Mouse (Mus musculus): ENCODE measurements around the gene Arl8a. TPM values are rescaled to one million over a fixed set of nuclear protein-coding genes. Genes with fewer than 3 reads are reported as not detected.

The Arl8a gene
- polyA plus RNA-seq, 1 experiment from 2014 or later: 129 TPM

DNA sequence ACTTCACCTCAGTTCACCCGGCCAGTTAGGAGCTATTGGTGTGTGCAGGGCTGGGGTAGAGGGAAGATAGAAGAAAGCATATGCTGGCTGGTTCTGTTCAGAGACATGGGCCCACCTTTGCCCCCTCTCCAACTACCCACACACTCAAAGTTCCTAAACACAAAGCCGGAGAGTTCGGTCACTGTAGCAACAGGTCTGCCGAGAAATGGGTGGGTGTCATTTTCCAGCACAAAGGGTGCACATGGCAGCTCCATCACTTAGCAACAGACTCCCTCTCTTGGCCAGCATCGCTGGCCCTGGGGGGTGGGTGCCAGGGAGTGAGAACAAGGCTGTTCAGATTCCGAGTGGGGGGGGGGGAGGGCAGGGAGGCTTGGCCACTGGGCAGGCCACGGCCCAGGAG lies 12.4 kb downstream of the Arl8a start:
- peak overlapping the region; percentile 26 for H3K27ac ChIP-seq (replicated peaks)
- H3K9ac ChIP-seq (replicated peaks): no peak overlapping the region
- H3K27me3 ChIP-seq: no peaks in the 10 kb centered on the region
- no peak overlapping the region for H3K4me2 ChIP-seq (replicated peaks)
- peak; percentile 28 for ATAC-seq (ENCODE audit: low FRiP score, low read depth)
- no peak overlapping the region for H3K4me3 ChIP-seq
- H3K9me3 ChIP-seq: no peaks in the 10 kb centered on the region
- H3K4me1 ChIP-seq: peaks cover 22% of the 10 kb centered on the region
- WGBS: 45% methylated on average over 7 of the region's 7 CpGs
- H3K36me3 ChIP-seq: peaks cover 25% of the 10 kb centered on the region

- Histone ChIP-seq H3K4me3 (no peak overlapping the region), H3K9me3 (no peaks in the 10 kb centered on the region), H3K9ac (replicated peaks) (no peak overlapping the region), H3K27ac (replicated peaks) (peak overlapping the region; percentile 25; the same call in 1 of the 2 replicates), H3K27me3 (no peaks in the 10 kb centered on the region), H3K4me1 (peaks cover 17% of the 10 kb centered on the region), H3K36me3 (peaks cover 24% of the 10 kb centered on the region), H3K4me2 (replicated peaks) (no peak overlapping the region)
- 79% methylated on average over 11 of the region's 11 CpGs for WGBS
- no peak for ATAC-seq (ENCODE audit: low FRiP score, low read depth)
These were observed 13.0 kb downstream of the Arl8a start for GRCm38 (mm10) chr1:135159556-135160123.

DNA sequence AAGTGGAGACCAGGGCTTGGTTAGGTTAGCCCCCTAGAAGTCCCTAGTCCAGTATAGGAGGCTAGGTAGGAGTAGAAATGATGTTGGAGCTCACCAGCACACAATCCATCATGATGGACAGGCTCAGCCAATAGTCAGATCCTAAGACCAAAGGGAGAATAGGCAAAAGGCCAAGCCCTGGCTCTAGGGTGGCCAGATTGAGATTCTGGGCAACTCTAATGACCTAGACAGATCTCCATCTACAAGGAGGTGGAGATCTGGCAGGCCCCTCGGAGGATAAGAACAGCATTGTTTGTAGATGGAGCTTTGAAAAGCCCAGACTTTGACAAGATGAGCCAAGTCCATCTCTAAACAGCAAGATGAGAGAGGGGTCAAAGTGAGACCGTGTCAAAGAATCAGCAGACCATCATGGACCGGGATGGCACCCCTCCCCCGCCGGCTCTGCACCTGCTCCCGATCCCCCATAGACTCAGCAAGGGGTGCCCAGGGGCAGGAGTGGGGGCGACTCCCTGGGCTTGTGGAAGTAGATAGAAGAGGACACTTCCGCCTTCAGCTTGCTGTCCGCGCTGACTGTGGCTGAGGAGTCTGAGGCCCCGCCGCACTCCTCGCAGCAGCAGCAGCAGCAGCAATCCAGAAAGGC lies 13.9 kb downstream of the Arl8a start:
- H3K4me2 ChIP-seq (replicated peaks): no peak overlapping the region
- H3K4me3 ChIP-seq: no peak overlapping the region
- H3K27ac ChIP-seq (replicated peaks): 0 out of 2 replicates have a peak overlapping the region, but pooled peaks have one; percentile 25
- no peaks in the 10 kb centered on the region for H3K27me3 ChIP-seq
- H3K9me3 ChIP-seq: no peaks in the 10 kb centered on the region
- H3K36me3 ChIP-seq: peaks cover 15% of the 10 kb centered on the region
- peaks cover 11% of the 10 kb centered on the region for H3K4me1 ChIP-seq
- no peak for ATAC-seq (ENCODE audit: low FRiP score, low read depth)
- 88% methylated on average over 13 of the region's 13 CpGs for WGBS
- H3K9ac ChIP-seq (replicated peaks): no peak overlapping the region

DNA sequence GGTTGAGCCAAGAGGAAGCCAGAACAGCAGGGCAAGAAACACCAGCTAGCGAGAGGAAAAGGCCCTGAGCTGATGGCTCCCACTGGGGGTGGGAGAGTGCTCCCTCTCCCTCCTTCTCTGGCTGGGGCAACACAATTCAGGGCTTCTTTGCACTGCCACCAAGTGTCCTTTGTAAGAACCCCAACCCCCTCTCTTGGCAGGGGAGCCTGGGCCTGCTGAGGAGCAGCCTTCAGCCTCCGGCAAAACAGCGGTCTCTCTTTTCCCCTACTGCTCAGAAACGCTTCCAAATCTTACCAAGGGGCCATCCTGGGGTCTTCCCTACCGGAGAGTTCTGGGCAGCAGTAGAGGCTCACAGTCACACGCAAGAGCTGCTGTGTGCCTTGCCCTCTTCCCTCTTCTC lies 16.1 kb downstream of the Arl8a start:
- ATAC-seq (ENCODE audit: low FRiP score, low read depth): no peak

DNA sequence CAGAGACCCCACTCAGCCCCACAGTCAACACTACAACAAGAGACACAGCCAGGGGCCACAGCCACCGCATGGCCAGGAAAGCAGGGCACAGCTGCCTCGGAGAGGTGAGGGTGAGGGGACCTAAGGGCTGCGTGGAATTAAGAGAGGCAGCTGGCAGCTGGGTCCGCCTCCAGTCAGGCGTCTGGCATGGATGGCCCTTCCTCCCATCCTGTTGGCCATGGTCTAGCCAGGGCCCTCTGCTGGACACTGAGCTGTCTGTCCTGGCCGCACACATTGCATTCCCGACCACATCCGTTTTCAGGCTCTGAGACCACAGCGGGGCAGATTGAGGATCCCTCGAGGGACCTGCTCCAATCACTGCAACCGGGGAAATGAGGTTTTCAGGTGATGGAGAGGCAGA lies 20.8 kb downstream of the Arl8a start, which contains the start of gene Gpr37l1:
Gpr37l1 (minus strand) TSS at position 247 of the 400 bp plus-strand sequence.
- Histone ChIP-seq H3K4me2 (replicated peaks) (no peak within 1 kb of the TSS), H3K36me3 (no peaks in the 10 kb centered on the region), H3K27me3 (no peaks in the 10 kb centered on the region; the same call in 1 of the 2 replicates), H3K4me1 (no peaks in the 10 kb centered on the region), H3K4me3 (no peak within 1 kb of the TSS), H3K27ac (replicated peaks) (no peak within 1 kb of the TSS), H3K9ac (replicated peaks) (no peak within 1 kb of the TSS), H3K9me3 (no peaks in the 10 kb centered on the region)
- WGBS: 69% methylated on average over 11 of the region's 11 CpGs
- ATAC-seq (ENCODE audit: low FRiP score, low read depth): no peak

More for the DNA sequence above, 16.1 kb downstream of the Arl8a start:
- Histone ChIP-seq H3K9me3 (no peaks in the 10 kb centered on the region), H3K4me1 (peaks cover 11% of the 10 kb centered on the region), H3K27me3 (no peaks in the 10 kb centered on the region; the same call in 1 of the 2 replicates), H3K4me3 (no peak overlapping the region), H3K36me3 (no peaks in the 10 kb centered on the region), H3K4me2 (replicated peaks) (no peak overlapping the region), H3K9ac (replicated peaks) (no peak overlapping the region), H3K27ac (replicated peaks) (no peak overlapping the region)
- 38% methylated on average over 6 of the region's 6 CpGs for WGBS

DNA sequence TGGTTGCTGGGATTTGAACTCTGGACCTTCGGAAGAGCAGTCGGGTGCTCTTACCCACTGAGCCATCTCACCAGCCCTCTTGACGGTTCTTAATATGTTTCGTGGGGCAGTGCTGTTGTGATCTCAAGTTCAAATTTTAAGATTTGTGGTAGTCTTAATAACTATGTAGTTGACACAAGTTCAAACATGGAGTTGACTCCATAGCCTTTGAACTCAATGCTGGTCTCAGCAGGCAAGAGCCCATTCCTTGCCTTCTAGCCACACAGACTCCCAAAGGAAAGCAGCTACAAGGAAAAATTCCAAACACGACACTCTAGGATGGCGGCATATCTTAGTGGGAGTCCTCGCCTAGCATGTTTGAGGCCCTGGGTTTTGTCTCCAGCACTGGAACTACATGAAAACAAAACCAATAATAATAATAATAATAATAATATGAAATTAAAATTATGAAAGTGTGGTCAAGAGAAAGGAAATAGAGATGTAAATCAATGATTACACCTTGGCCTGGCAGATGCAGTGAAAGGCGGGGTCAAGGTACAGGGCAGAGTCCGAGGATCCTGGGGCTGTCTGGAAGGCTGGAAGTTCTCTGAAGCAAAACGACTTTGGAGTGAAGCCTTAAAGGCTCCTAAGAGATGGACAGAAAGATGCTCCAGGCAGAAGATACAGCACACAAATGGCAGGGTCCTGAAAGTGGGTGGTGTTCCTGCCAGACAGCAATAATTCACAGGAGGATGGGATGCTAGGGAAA lies 22.0 kb downstream of the Arl8a start:
- ATAC-seq (ENCODE audit: low FRiP score, low read depth): no peak
- Histone ChIP-seq H3K27me3 (no peaks in the 10 kb centered on the region; the same call in 1 of the 2 replicates), H3K4me2 (replicated peaks) (no peak overlapping the region), H3K36me3 (no peaks in the 10 kb centered on the region), H3K4me3 (no peak overlapping the region), H3K9me3 (no peaks in the 10 kb centered on the region), H3K4me1 (no peaks in the 10 kb centered on the region), H3K27ac (replicated peaks) (no peak overlapping the region), H3K9ac (replicated peaks) (no peak overlapping the region)
- 92% methylated on average over 10 of the region's 10 CpGs for WGBS

- WGBS: 52% methylated on average over 12 of the region's 12 CpGs
- H3K4me2 ChIP-seq (replicated peaks): no peak overlapping the region
These were observed 23.1 kb downstream of the Arl8a start for GRCm38 (mm10) chr1:135169556-135170224.

GRCm38 (mm10) chr1:135170299-135170698 lies 23.7 kb downstream of the Arl8a start:
- 79% methylated on average over 10 of the region's 10 CpGs for WGBS
- Histone ChIP-seq H3K27ac (replicated peaks) (no peak overlapping the region), H3K27me3 (no peaks in the 10 kb centered on the region; the same call in 1 of the 2 replicates), H3K9me3 (no peaks in the 10 kb centered on the region), H3K9ac (replicated peaks) (no peak overlapping the region), H3K4me3 (no peak overlapping the region), H3K4me2 (replicated peaks) (no peak overlapping the region), H3K4me1 (no peaks in the 10 kb centered on the region), H3K36me3 (no peaks in the 10 kb centered on the region)
- no peak for ATAC-seq (ENCODE audit: low FRiP score, low read depth)

More at GRCm38 (mm10) chr1:135169556-135170224, 23.1 kb downstream of the Arl8a start:
- Histone ChIP-seq H3K27me3 (no peaks in the 10 kb centered on the region; the same call in 1 of the 2 replicates), H3K9me3 (no peaks in the 10 kb centered on the region), H3K9ac (replicated peaks) (no peak overlapping the region), H3K4me1 (no peaks in the 10 kb centered on the region), H3K27ac (replicated peaks) (no peak overlapping the region), H3K4me3 (no peak overlapping the region), H3K36me3 (no peaks in the 10 kb centered on the region)
- ATAC-seq (ENCODE audit: low FRiP score, low read depth): no peak

- 82% methylated on average over 7 of the region's 7 CpGs for WGBS
- ATAC-seq (ENCODE audit: low FRiP score, low read depth): no peak
- Histone ChIP-seq H3K9me3 (no peaks in the 10 kb centered on the region), H3K36me3 (no peaks in the 10 kb centered on the region), H3K4me3 (no peak overlapping the region), H3K9ac (replicated peaks) (no peak overlapping the region), H3K27ac (replicated peaks) (no peak overlapping the region), H3K4me2 (replicated peaks) (no peak overlapping the region), H3K27me3 (no peaks in the 10 kb centered on the region; the same call in 1 of the 2 replicates), H3K4me1 (no peaks in the 10 kb centered on the region)
These were observed 24.6 kb downstream of the Arl8a start for GRCm38 (mm10) chr1:135171202-135171601.

GRCm38 (mm10) chr1:135171984-135172383 lies 25.4 kb downstream of the Arl8a start:
- Histone ChIP-seq H3K27ac (replicated peaks) (no peak overlapping the region), H3K9ac (replicated peaks) (no peak overlapping the region), H3K4me3 (no peak overlapping the region), H3K36me3 (no peaks in the 10 kb centered on the region), H3K27me3 (no peaks in the 10 kb centered on the region; the same call in 1 of the 2 replicates), H3K4me2 (replicated peaks) (no peak overlapping the region), H3K4me1 (no peaks in the 10 kb centered on the region), H3K9me3 (no peaks in the 10 kb centered on the region)
- ATAC-seq (ENCODE audit: low FRiP score, low read depth): peak; percentile 77
- 56% methylated on average over 6 of the region's 6 CpGs for WGBS

DNA sequence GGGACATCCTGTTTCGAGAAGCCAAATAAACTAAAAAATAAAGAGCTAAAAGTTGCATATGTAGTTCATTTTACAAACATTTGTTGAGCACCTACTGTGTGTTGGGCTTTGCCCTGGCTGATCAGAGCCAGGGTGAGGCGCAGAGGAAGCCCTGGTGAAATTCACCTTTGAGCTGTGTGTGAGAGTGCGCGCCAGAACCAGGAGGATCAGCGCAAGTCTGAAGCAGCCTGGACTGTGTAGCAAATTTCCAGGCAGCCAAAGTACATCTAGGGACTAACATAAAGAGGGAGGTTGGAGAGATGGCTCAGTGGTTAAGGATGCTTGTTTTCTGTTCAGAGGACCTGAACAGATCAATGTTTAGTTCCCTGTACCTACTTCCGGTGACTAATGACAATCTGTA lies 26.7 kb downstream of the Arl8a start:
- no peak overlapping the region for H3K9ac ChIP-seq (replicated peaks)
- 88% methylated on average over 6 of the region's 6 CpGs for WGBS
- no peak for ATAC-seq (ENCODE audit: low FRiP score, low read depth)
- no peak overlapping the region for H3K4me3 ChIP-seq
- no peaks in the 10 kb centered on the region for H3K9me3 ChIP-seq
- no peak overlapping the region for H3K27ac ChIP-seq (replicated peaks)
- no peaks in the 10 kb centered on the region for H3K4me1 ChIP-seq
- no peaks in the 10 kb centered on the region for H3K36me3 ChIP-seq
- no peak overlapping the region for H3K4me2 ChIP-seq (replicated peaks)
- no peaks in the 10 kb centered on the region for H3K27me3 ChIP-seq
